Mouse (Mus musculus): Measurements from ENCODE around the gene Tcf21. TPM values are rescaled to one million over a fixed set of nuclear protein-coding genes. Genes with fewer than 3 reads are reported as not detected.

Tcf21 gene
- total RNA-seq, 1 experiment = not detected

DNA sequence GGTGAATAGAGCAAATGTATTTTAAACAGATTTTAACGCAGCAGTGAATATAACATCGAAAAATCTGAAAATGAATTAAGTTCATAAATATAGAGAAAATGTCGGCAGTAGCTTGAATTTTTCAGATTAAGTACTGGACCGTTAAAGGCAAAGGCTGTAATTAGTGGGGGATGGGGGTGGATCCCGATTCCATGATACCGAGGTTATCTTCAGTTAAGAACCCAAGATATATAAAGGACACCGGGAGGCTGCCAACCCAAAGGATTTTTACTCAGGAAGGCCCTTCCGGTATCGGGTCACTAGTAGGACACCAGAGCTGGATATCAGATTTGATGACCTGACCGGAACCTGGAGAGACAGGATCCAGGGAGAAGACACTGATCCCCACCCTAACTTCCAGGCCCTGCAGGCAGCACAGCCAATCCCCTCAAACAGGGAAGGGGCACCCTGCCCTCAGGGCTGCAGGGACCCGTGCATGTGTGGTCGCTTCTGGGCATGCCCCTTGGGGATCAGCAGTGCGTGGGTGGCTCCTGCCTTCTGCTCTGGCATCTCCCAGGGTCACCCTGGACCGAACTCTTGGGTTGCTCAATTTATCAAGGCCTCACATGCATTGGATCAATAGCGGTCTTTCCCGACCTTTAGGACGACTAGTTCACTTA lies 22.9 kb upstream of the Tcf21 start:
- Histone ChIP-seq H3K27ac (ENCODE audit: insufficient read depth, low read depth, low read length, poor library complexity, severe bottlenecking) (no peak overlapping the region), H3K4me1 (ENCODE audit: control insufficient read depth in 2 of 2, insufficient read depth in 2 of 2, low read length in 2 of 2, poor library complexity in 1 of 2) (no peaks in the 10 kb centered on the region), H3K9ac (ENCODE audit: insufficient read depth, low read depth, low read length, poor library complexity, severe bottlenecking) (no peak overlapping the region), H3K4me3 (ENCODE audit: insufficient read depth in 1 of 2, low read depth in 1 of 2, low read length in 2 of 2, poor library complexity in 1 of 2, severe bottlenecking in 1 of 2) (no peak overlapping the region), H3K9me3 (ENCODE audit: control insufficient read depth, insufficient read depth, low read depth, low read length) (no peaks in the 10 kb centered on the region), H3K36me3 (ENCODE audit: control insufficient read depth, insufficient read depth, low read length, poor library complexity, severe bottlenecking) (no peaks in the 10 kb centered on the region)
- no peak for DNase-seq (ENCODE audit: low read depth, low spot score)
- TF ChIP-seq ZNF384 (IDR thresholded peaks at IDR 0.05; ENCODE audit: low read depth, low read length) = no peak
- TF ChIP-seq MAFK (IDR thresholded peaks at IDR 0.05; ENCODE audit: insufficient read depth, low read depth, low read length) = no peak
- TF ChIP-seq ZC3H11A (IDR thresholded peaks at IDR 0.05; ENCODE audit: borderline replicate concordance, low read depth, low read length) = no peak
- TF ChIP-seq HCFC1 (IDR thresholded peaks at IDR 0.05; ENCODE audit: borderline replicate concordance, insufficient read depth, low read length) = no peak
- no peak for TF ChIP-seq CHD2 (IDR thresholded peaks at IDR 0.05; ENCODE audit: low read depth, low read length)
- in situ Hi-C loops (cut with MboI; ENCODE audit: low sequenced_read_pairs in 2 of 2, unreplicated experiment in 2 of 2) = no loop called here

DNA sequence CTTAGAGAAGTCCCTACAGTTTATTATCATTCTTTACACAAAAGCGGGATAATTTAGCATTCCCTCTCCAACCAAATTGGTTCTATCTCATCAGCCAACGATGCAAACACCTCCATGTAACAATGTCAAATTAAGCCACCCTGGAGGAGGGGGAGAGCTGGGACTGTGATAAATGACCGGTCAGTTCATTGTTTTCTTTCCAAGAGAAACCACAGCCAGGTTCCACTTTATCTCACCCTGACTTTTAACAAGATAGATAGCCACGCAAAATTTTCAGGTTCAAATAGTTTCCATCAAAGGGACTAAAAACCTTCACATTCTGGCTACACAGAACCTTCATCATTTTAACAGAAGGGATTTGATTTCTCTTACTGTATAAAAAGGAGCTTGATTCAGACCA lies 22.1 kb upstream of the Tcf21 start:
- TF ChIP-seq ZNF384 (IDR thresholded peaks at IDR 0.05; ENCODE audit: low read depth, low read length) (no peak), ZC3H11A (IDR thresholded peaks at IDR 0.05; ENCODE audit: borderline replicate concordance, low read depth, low read length) (no peak), HCFC1 (IDR thresholded peaks at IDR 0.05; ENCODE audit: borderline replicate concordance, insufficient read depth, low read length) (no peak), MAFK (IDR thresholded peaks at IDR 0.05; ENCODE audit: insufficient read depth, low read depth, low read length) (no peak), CHD2 (IDR thresholded peaks at IDR 0.05; ENCODE audit: low read depth, low read length) (no peak)
- Histone ChIP-seq H3K9me3 (ENCODE audit: control insufficient read depth, insufficient read depth, low read depth, low read length) (no peaks in the 10 kb centered on the region), H3K9ac (ENCODE audit: insufficient read depth, low read depth, low read length, poor library complexity, severe bottlenecking) (no peak overlapping the region), H3K4me1 (ENCODE audit: control insufficient read depth in 2 of 2, insufficient read depth in 2 of 2, low read length in 2 of 2, poor library complexity in 1 of 2) (no peaks in the 10 kb centered on the region), H3K36me3 (ENCODE audit: control insufficient read depth, insufficient read depth, low read length, poor library complexity, severe bottlenecking) (no peaks in the 10 kb centered on the region), H3K27ac (ENCODE audit: insufficient read depth, low read depth, low read length, poor library complexity, severe bottlenecking) (no peak overlapping the region), H3K4me3 (ENCODE audit: insufficient read depth in 1 of 2, low read depth in 1 of 2, low read length in 2 of 2, poor library complexity in 1 of 2, severe bottlenecking in 1 of 2) (no peak overlapping the region)
- no peak for DNase-seq (ENCODE audit: low read depth, low spot score)
- in situ Hi-C loops (cut with MboI; ENCODE audit: low sequenced_read_pairs in 2 of 2, unreplicated experiment in 2 of 2) = no loop called here

DNA sequence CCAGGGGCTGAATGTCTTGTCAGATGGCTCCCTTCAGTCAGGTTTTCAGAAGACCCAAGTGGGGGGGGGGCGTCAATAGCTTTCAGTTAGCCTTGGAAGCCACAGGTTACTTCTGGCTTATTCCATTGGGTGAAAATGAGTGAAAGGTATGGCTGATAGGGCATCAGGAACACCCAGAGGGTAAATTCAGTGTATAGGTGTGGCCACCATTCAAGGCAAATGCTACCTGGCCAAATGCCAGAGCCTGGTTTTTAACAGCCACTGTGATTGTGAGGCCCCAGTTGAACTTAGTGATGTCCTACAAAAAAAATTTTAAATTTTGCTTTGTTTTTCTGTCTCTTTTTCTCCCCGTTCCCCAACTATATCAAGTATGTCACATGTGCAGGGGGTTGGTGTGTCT lies 6.3 kb upstream of the Tcf21 start:
- in situ Hi-C loops (cut with MboI; ENCODE audit: low sequenced_read_pairs in 2 of 2, unreplicated experiment in 2 of 2) = no loop called here

DNA sequence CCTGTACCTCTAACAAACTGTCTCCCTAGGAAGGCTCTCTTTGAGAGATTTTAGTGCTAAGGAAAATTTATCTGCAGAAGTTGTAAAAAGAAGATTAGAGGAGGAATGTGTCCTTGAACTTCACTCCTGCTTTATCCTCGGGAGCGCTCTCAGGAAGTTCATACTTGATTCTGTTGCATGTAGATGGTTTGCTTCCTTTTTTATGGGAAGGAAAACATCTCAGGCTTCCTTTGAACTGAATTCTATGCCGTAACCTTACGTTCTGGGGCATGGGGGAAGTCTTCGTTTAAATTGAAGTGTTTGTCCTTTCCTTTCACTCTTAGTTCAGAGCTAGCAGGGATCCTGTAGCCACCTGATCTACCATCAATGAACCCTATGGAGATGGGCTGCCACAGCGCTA lies 2.9 kb upstream of the Tcf21 start:
- no peak overlapping the region for H3K9ac ChIP-seq (ENCODE audit: insufficient read depth, low read depth, low read length, poor library complexity, severe bottlenecking)
- TF ChIP-seq ZC3H11A (IDR thresholded peaks at IDR 0.05; ENCODE audit: borderline replicate concordance, low read depth, low read length) = no peak
- no peak for TF ChIP-seq MAFK (IDR thresholded peaks at IDR 0.05; ENCODE audit: insufficient read depth, low read depth, low read length)
- no peak for TF ChIP-seq CHD2 (IDR thresholded peaks at IDR 0.05; ENCODE audit: low read depth, low read length)
- no peak for TF ChIP-seq HCFC1 (IDR thresholded peaks at IDR 0.05; ENCODE audit: borderline replicate concordance, insufficient read depth, low read length)
- no peak for TF ChIP-seq ZNF384 (IDR thresholded peaks at IDR 0.05; ENCODE audit: low read depth, low read length)
- no peak overlapping the region for H3K27ac ChIP-seq (ENCODE audit: insufficient read depth, low read depth, low read length, poor library complexity, severe bottlenecking)
- no peaks in the 10 kb centered on the region for H3K9me3 ChIP-seq (ENCODE audit: control insufficient read depth, insufficient read depth, low read depth, low read length)
- H3K4me3 ChIP-seq (ENCODE audit: insufficient read depth in 1 of 2, low read depth in 1 of 2, low read length in 2 of 2, poor library complexity in 1 of 2, severe bottlenecking in 1 of 2) = no peak overlapping the region
- no peak for DNase-seq (ENCODE audit: low read depth, low spot score)
- no peaks in the 10 kb centered on the region for H3K36me3 ChIP-seq (ENCODE audit: control insufficient read depth, insufficient read depth, low read length, poor library complexity, severe bottlenecking)
- H3K4me1 ChIP-seq (ENCODE audit: control insufficient read depth in 2 of 2, insufficient read depth in 2 of 2, low read length in 2 of 2, poor library complexity in 1 of 2) = 0 out of 4 replicates have a peak, but pooled peaks cover 0 to 4% of the 10 kb centered on the region in 2 experiments
- in situ Hi-C loops (cut with MboI; ENCODE audit: low sequenced_read_pairs in 2 of 2, unreplicated experiment in 2 of 2) = loop anchor here in 1 of 2 experiments (25.0 kb wide), 1 partner anchor 539 kb away; the partner anchor contains the start of gene Eya4

More for the DNA sequence above, 6.3 kb upstream of the Tcf21 start:
- no peaks in the 10 kb centered on the region for H3K36me3 ChIP-seq (ENCODE audit: control insufficient read depth, insufficient read depth, low read length, poor library complexity, severe bottlenecking)
- H3K27ac ChIP-seq (ENCODE audit: insufficient read depth, low read depth, low read length, poor library complexity, severe bottlenecking) = no peak overlapping the region
- TF ChIP-seq HCFC1 (IDR thresholded peaks at IDR 0.05; ENCODE audit: borderline replicate concordance, insufficient read depth, low read length) (no peak), ZC3H11A (IDR thresholded peaks at IDR 0.05; ENCODE audit: borderline replicate concordance, low read depth, low read length) (no peak), ZNF384 (IDR thresholded peaks at IDR 0.05; ENCODE audit: low read depth, low read length) (no peak), CHD2 (IDR thresholded peaks at IDR 0.05; ENCODE audit: low read depth, low read length) (no peak), MAFK (IDR thresholded peaks at IDR 0.05; ENCODE audit: insufficient read depth, low read depth, low read length) (no peak)
- no peak overlapping the region for H3K4me3 ChIP-seq (ENCODE audit: insufficient read depth in 1 of 2, low read depth in 1 of 2, low read length in 2 of 2, poor library complexity in 1 of 2, severe bottlenecking in 1 of 2)
- no peak for DNase-seq (ENCODE audit: low read depth, low spot score)
- no peaks in the 10 kb centered on the region for H3K9me3 ChIP-seq (ENCODE audit: control insufficient read depth, insufficient read depth, low read depth, low read length)
- no peaks in the 10 kb centered on the region for H3K4me1 ChIP-seq (ENCODE audit: control insufficient read depth in 2 of 2, insufficient read depth in 2 of 2, low read length in 2 of 2, poor library complexity in 1 of 2)
- H3K9ac ChIP-seq (ENCODE audit: insufficient read depth, low read depth, low read length, poor library complexity, severe bottlenecking) = no peak overlapping the region

All from ES-E14 (cell line).